Mouse (Mus musculus): Measurements from ENCODE around the gene Nid2.

The Nid2 gene

DNA sequence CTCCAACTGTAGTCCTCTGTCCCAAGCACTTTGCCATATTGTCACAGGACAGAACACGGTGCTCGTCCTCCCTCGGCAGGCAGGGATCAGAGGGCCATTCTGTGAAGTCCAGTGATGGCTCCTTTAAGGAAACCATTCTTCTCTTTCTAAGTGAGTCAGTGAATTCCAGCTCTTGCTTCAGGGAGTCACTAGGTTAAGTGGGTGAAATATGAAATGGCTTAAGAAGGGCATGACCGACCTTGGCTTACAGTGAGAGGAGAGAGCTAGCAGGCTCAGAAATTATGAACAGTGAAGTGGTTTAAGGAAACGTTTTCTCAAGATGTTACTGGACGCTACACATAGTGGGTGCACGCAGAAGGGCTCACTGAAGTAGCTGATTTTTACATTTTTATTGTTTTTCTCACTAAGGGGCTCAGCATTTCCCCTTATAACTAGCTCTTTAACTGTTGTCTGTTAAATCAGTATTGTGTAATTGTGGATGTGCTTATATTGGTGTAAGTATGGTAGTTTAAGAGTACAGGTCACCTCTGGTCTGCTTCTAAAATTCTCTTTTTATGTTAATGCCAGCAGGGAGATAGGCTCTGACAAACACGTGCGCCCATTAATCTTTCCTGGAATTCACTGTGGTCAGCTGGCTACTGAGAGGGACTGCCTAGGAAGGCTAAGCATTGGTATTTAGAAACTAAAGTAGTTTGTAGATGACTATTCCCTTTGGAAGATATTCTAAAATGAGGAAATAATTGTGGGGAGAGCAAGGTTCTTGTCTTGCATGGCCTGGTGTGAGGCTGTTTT lies 34.9 kb downstream of the Nid2 start:
- DNase-seq (ENCODE audit: low spot score in 2 of 2), result no peak

- DNase-seq (ENCODE audit: low spot score in 2 of 2), result no peak
These were observed 37.4 kb downstream of the Nid2 start for GRCm38 (mm10) chr14:19788443-19788842.

- DNase-seq (ENCODE audit: low spot score in 2 of 2), result no peak
These were observed 43.8 kb downstream of the Nid2 start for GRCm38 (mm10) chr14:19794881-19795280.

- DNase-seq (ENCODE audit: low spot score in 2 of 2), result no peak
These were observed 45.7 kb downstream of the Nid2 start for GRCm38 (mm10) chr14:19796541-19797304.

GRCm38 (mm10) chr14:19800485-19800884 lies 49.4 kb downstream of the Nid2 start:
- no peak for DNase-seq (ENCODE audit: low spot score in 2 of 2)

GRCm38 (mm10) chr14:19801474-19802215 lies 50.6 kb downstream of the Nid2 start:
- DNase-seq (ENCODE audit: low spot score in 2 of 2), result no peak

DNA sequence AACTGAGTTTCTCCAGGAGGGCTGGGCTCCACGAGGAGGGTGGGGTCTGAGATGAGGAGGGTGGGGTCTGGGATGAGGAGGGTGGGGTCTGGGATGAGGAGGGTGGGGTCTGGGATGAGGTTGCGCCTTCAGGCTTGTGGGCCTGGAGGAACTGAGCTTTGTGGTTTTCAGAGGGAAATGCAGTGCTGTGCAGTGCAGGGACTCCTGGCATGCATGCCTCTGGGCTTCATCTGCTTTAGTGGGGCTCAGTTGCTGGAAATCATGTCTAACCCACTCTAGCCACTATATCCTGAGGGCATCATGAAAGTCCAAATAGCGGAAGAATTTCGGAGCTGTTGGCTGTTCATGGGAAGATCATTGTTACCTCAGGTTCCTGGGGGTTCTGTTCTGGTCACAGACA lies 52.2 kb downstream of the Nid2 start:
- no peak for DNase-seq (ENCODE audit: low spot score in 2 of 2)

GRCm38 (mm10) chr14:19803623-19804022 lies 52.6 kb downstream of the Nid2 start:
- no peak for DNase-seq (ENCODE audit: low spot score in 2 of 2)

GRCm38 (mm10) chr14:19807339-19807738 lies 56.3 kb downstream of the Nid2 start:
- no peak for DNase-seq (ENCODE audit: low spot score in 2 of 2)

- DNase-seq (ENCODE audit: low spot score in 2 of 2), result no peak
These were observed 56.8 kb downstream of the Nid2 start for GRCm38 (mm10) chr14:19807858-19808257.

DNA sequence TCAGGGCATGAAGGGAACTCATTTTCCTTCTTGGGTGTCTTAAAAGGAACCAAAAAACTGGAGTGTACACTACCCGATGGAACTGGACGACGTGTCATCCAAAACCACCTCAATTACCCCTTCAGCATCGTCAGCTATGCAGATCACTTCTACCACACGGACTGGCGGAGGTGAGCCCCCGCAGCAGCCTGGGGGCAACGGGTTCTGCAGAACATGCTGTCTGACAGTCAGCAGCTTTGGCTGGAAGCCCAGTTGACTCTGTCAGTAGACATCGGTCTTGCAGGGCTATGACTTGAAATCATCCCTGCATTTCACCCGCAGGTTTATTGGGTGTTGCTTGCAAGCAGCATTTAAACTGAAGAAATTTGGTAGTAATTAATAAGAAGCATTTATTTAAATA lies 58.9 kb downstream of the Nid2 start:
- DNase-seq (ENCODE audit: low spot score in 2 of 2), result no peak

GRCm38 (mm10) chr14:19813061-19813460 lies 62.0 kb downstream of the Nid2 start:
- no peak for DNase-seq (ENCODE audit: low spot score in 2 of 2)

DNA sequence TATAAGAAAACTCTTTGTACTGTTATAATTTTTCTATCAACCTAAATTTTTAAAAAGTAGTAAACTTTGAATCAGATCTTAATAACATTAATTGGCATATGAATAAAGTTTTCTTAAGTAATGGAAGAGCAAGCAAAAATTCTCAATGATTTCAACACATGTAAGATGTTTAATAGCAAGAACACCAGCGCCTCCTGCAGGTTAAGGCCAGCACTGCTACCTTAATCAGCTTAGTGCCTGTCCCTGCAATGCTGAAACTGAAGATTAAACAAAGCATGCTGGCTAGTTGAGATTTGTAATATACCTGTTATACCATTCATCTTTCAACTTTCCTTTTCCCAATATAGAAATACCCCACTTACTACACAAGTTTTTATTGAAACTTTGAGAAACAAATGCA lies 66.9 kb downstream of the Nid2 start:
- DNase-seq (ENCODE audit: low spot score in 2 of 2), result peak; percentile 53 to 73

GRCm38 (mm10) chr14:19821686-19822085 lies 70.6 kb downstream of the Nid2 start:
- DNase-seq (ENCODE audit: low spot score in 2 of 2), result no peak

DNA sequence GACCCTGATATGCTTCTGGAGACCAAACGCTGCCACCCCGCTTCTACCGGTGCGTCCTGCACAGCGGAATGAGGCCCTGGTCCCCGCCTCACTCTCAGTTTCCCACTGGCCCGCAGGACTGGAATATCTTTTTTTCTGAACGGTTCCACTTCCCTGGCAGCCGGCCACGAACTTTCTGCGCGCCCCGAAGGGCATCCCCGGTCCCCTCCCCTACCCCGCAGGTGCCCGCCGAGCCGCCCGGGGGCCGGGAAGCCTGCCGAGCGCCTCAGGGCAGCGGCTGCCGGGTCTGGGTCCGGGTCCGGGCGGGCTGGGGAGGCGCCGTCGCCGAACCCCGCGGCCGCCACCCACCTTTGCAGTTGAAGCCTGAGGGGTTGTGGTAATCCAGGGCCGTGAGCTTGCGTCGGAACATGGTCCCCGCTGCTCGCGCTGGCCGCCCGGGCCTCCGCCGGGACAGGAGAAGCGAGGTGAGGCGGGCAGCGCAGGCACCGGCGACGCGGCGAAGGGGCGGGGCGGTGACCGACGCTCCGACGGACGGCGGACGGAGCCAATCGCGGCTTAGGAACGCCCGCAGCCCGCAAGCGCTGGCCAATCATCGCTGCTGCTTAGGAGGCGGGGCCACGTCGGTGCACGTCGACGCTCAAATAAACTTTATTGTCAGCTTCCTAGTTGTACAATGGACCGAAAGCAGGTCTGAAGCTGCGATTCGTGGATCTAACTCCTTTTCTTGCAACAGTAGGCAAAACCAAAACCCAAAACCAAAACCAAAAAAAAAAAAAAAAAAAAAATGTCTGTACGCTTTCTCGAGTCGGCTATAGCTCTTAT lies 72.5 kb downstream of the Nid2 start, which contains the start of gene Rtraf:
Rtraf (minus strand) TSS at position 504 of the 822 bp plus-strand sequence.
- peak; percentile 82 to 90 for DNase-seq (ENCODE audit: low spot score in 2 of 2)

GRCm38 (mm10) chr14:19825481-19825880 lies 74.4 kb downstream of the Nid2 start:
- no peak for DNase-seq (ENCODE audit: low spot score in 2 of 2)

DNA sequence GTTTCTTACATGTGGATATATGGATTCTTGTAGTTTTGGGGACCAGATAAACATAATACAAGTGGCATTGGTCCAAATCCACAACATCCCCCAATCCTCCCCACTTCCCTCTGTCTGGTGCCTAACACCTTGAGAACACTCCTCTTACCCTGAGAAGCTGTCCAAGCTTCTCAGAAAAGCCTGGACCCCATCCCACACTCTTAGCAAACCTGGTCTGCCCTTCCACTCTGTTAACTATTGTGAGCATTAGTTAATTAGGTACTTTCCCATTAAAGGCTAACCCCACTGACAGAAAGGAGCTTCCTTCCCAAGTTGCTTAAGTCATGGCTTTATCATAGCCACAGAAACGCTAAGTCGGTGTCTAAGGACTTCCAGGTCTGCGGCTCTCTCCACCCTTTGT lies 85.2 kb downstream of the Nid2 start:
- DNase-seq (ENCODE audit: low spot score in 2 of 2), result no peak

DNA sequence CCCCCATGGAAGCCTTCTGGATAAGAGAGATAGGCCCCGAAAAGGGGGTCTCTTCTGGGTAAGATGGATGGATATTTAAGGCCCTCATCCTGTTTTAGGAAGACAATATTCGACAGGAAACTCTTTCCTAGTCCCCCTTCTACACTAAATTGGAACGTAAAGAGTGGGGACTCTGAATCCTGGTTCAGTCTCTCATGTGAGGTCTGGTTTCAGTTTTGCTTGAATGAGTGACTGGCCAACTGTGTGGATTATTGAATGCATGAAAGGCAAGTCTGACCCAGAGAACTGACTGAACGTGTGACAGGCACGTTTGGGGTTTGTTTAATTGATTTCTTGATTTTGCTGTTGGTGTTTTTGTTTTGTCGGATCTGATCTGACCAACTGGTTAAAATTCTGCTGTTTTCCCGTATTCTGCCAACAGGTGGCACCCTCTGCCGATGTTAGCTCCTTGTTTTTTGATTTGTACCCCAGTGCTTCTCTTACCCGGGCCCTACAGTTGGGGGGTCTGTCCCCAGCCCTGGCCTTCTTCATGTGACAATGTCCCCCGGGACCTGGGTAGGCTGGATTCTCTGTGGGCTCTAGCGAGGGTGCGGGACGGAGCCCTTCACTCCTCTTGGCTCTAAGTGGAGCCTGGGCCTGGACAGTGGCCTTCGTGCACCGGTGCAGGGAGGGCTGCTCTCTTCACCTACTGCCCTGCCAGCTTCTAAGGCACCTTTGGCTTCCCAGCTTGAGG lies 88.7 kb downstream of the Nid2 start:
- DNase-seq (ENCODE audit: low spot score in 2 of 2), result peak in 1 of 2 experiments; percentile 43

DNA sequence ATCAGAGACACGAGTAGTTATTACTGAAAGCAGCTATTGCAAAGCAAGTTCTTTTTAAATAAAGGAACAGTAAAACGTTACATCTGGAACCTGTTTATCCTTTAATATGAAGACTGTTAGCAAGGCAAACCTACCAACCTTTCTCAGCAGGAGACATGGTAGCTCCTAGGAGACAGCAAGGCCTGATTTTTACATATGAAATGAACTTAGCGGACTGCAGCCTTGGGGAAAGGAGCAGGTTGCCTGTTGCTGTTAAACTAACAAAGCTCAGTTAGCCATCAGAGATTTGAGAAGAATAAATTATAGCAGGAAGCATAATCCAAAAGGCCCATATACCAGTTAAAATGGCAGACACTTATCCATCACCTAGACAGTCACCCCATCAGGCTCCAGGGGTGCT lies 102.4 kb downstream of the Nid2 start:
- no peak for DNase-seq (ENCODE audit: low spot score in 2 of 2)

GRCm38 (mm10) chr14:19858279-19858678 lies 107.2 kb downstream of the Nid2 start:
- DNase-seq (ENCODE audit: low spot score in 2 of 2), result no peak
